In genomic region chr5:128696824-128697223, GRCm38 (mm10) we compare ENCODE assay signal across 17 mouse cellular contexts. TPM values are rescaled to one million over a fixed set of nuclear protein-coding genes. Genes with fewer than 3 reads are reported as not detected.
DNase-seq lines count a peak whose midpoint lies in the region; ATAC-seq and TF ChIP-seq lines count a peak whose summit lies in the region.
"Had no signal": no experiment of that assay in that cellular context is flagged by ENCODE, and none has a peak within 500 bp of the region (broad histone marks: within the 10 kb centered on the region; RNA-seq: fewer than 3 reads in every experiment).

No protein-coding gene starts in this region.

- H3K36me3 ChIP-seq in kidney, embryonic 16.5 days (ENCODE audit: insufficient read depth, low read length): no peaks in the 10 kb centered on the region
- H3K36me3 ChIP-seq in kidney, adult 2 months (ENCODE audit: control insufficient read depth, insufficient read depth, low read length): no peaks in the 10 kb centered on the region
- H3K36me3 ChIP-seq in hindbrain, embryonic 12.5 days: no peaks in the 10 kb centered on the region
- H3K36me3 ChIP-seq in limb, embryonic 12.5 days: no peaks in the 10 kb centered on the region
- no peaks in the 10 kb centered on the region for H3K36me3 ChIP-seq in neural tube, embryonic 14.5 days (ENCODE audit: control insufficient read depth, insufficient read depth, low read length)
- H3K36me3 ChIP-seq: heart, embryonic 13.5 days; limb, embryonic 15.5 days had no signal

- H3K4me3 ChIP-seq in kidney, embryonic 16.5 days (ENCODE audit: low read length): peak overlapping the region; percentile 15; the same call in 1 of the 2 replicates
- H3K4me3 ChIP-seq in kidney, adult 2 months (ENCODE audit: insufficient read depth, low read depth, low read length): no peak overlapping the region
- no peak overlapping the region for H3K4me3 ChIP-seq in hindbrain, embryonic 12.5 days
- H3K4me3 ChIP-seq in limb, embryonic 12.5 days (replicated peaks): 0 out of 2 replicates have a peak overlapping the region, but pooled peaks have one; percentile 7
- H3K4me3 ChIP-seq in neural tube, embryonic 14.5 days (ENCODE audit: low read depth, low read length): no peak overlapping the region
- H3K4me3 ChIP-seq: heart, embryonic 13.5 days; limb, embryonic 15.5 days had no signal

- H3K4me1 ChIP-seq in kidney, embryonic 16.5 days (ENCODE audit: insufficient read depth, low read length): no peaks in the 10 kb centered on the region
- no peaks in the 10 kb centered on the region for H3K4me1 ChIP-seq in kidney, adult 2 months (ENCODE audit: control insufficient read depth, insufficient read depth, low read length)
- H3K4me1 ChIP-seq in hindbrain, embryonic 12.5 days: peaks cover 8% of the 10 kb centered on the region
- H3K4me1 ChIP-seq in limb, embryonic 12.5 days (replicated peaks): peaks cover 23% of the 10 kb centered on the region
- H3K4me1 ChIP-seq in neural tube, embryonic 14.5 days (ENCODE audit: control insufficient read depth, insufficient read depth, low read length): peaks cover 4% of the 10 kb centered on the region; the same call in 1 of the 2 replicates

- H3K9ac ChIP-seq in kidney, embryonic 16.5 days (replicated peaks; ENCODE audit: low read length): no peak overlapping the region
- no peak overlapping the region for H3K9ac ChIP-seq in hindbrain, embryonic 12.5 days
- H3K9ac ChIP-seq in limb, embryonic 12.5 days (replicated peaks): no peak overlapping the region
- no peak overlapping the region for H3K9ac ChIP-seq in neural tube, embryonic 14.5 days (replicated peaks; ENCODE audit: low read depth, low read length)
- H3K9ac ChIP-seq: forebrain, postnatal 0 days; heart, embryonic 13.5 days; limb, embryonic 15.5 days; lung, embryonic 14.5 days had no signal

- 27% methylated on average over 10 of the region's 10 CpGs for WGBS in kidney, embryonic 16.5 days
- WGBS in kidney, adult 2 months: 31% methylated on average over 10 of the region's 10 CpGs
- 34% methylated on average over 10 of the region's 10 CpGs for WGBS in hindbrain, embryonic 12.5 days
- WGBS in limb, embryonic 12.5 days: 15% methylated on average over 10 of the region's 10 CpGs
- 29% methylated on average over 10 of the region's 10 CpGs for WGBS in neural tube, embryonic 14.5 days

- H3K27ac ChIP-seq in kidney, embryonic 16.5 days (ENCODE audit: low read length): no peak overlapping the region
- H3K27ac ChIP-seq in kidney, adult 2 months (ENCODE audit: insufficient read depth, low read depth, low read length): no peak overlapping the region
- H3K27ac ChIP-seq in hindbrain, embryonic 12.5 days: no peak overlapping the region
- peak overlapping the region; percentile 19; the same call in 1 of the 2 replicates for H3K27ac ChIP-seq in limb, embryonic 12.5 days
- no peak overlapping the region for H3K27ac ChIP-seq in neural tube, embryonic 14.5 days (ENCODE audit: low read depth, low read length)
- H3K27ac ChIP-seq: heart, embryonic 13.5 days; limb, embryonic 15.5 days had no signal

- peaks cover 8% of the 10 kb centered on the region for H3K27me3 ChIP-seq in kidney, embryonic 16.5 days (ENCODE audit: insufficient read depth, low read length)
- no peaks in the 10 kb centered on the region for H3K27me3 ChIP-seq in kidney, adult 2 months (replicated peaks; ENCODE audit: control insufficient read depth, insufficient read depth, low read length)
- peaks cover 6% of the 10 kb centered on the region for H3K27me3 ChIP-seq in hindbrain, embryonic 12.5 days
- H3K27me3 ChIP-seq in limb, embryonic 12.5 days: peaks cover 12% of the 10 kb centered on the region
- no peaks in the 10 kb centered on the region for H3K27me3 ChIP-seq in neural tube, embryonic 14.5 days (ENCODE audit: control insufficient read depth, insufficient read depth, low read length)
- H3K27me3 ChIP-seq: heart, embryonic 13.5 days had no signal

- TF ChIP-seq CTCF in kidney, adult 2 months (conservative IDR thresholded peaks at IDR 0.05; ENCODE audit: insufficient read depth, insufficient read length, low read depth, low read length): no peak

- no peak for DNase-seq in kidney, adult 2 months
- DNase-seq in adrenal gland, adult 8-10 months: no peak
- DNase-seq in cerebellum, postnatal 4 days (ENCODE audit: low spot score in 2 of 2): no peak
- DNase-seq: adrenal gland, postnatal 25 days; cerebellum, postnatal 14 days; forebrain, postnatal 0 days; gastrocnemius, postnatal 36 days; layer of hippocampus, postnatal 36 days; lung, embryonic 14.5 days had no signal

- H3K9me3 ChIP-seq in kidney, embryonic 16.5 days (ENCODE audit: low read length): no peaks in the 10 kb centered on the region
- no peaks in the 10 kb centered on the region for H3K9me3 ChIP-seq in hindbrain, embryonic 12.5 days (replicated peaks)
- no peaks in the 10 kb centered on the region for H3K9me3 ChIP-seq in limb, embryonic 12.5 days
- no peaks in the 10 kb centered on the region for H3K9me3 ChIP-seq in neural tube, embryonic 14.5 days (ENCODE audit: control insufficient read depth, low read length)
- H3K9me3 ChIP-seq: heart, embryonic 13.5 days; limb, embryonic 15.5 days had no signal

- no peak for TF ChIP-seq POLR2A in kidney, adult 2 months (IDR thresholded peaks at IDR 0.05; ENCODE audit: low read depth, low read length)

- H3K4me2 ChIP-seq in kidney, embryonic 16.5 days (replicated peaks; ENCODE audit: low read depth, low read length): peak overlapping the region; percentile 23
- H3K4me2 ChIP-seq in hindbrain, embryonic 12.5 days (replicated peaks): peak overlapping the region; percentile 19; the same call in 1 of the 2 replicates
- H3K4me2 ChIP-seq in limb, embryonic 12.5 days: peak overlapping the region; percentile 45
- H3K4me2 ChIP-seq in neural tube, embryonic 14.5 days (ENCODE audit: low read depth, low read length): 0 out of 2 replicates have a peak overlapping the region, but pooled peaks have one; percentile 21
- H3K4me2 ChIP-seq: heart, embryonic 13.5 days; limb, embryonic 15.5 days; lung, embryonic 14.5 days had no signal

- no peak for ATAC-seq in kidney, embryonic 16.5 days (ENCODE audit: low FRiP score, low TSS enrichment)
- ATAC-seq in hindbrain, embryonic 12.5 days (ENCODE audit: low FRiP score): no peak
- no peak for ATAC-seq in limb, embryonic 12.5 days (ENCODE audit: insufficient number of reproducible peaks, insufficient read depth, low FRiP score, low TSS enrichment, low read depth)
- no peak for ATAC-seq in neural tube, embryonic 14.5 days (ENCODE audit: low read depth)
- ATAC-seq: forebrain, postnatal 0 days had no signal

RNA-seq across cellular contexts. Expression of gene Piwil1, which starts 5.5 kb away (rescaled TPM):
- 0.05 TPM in 1 of 2 replicates, not detected in the other for polyA plus RNA-seq in kidney, embryonic 16.5 days (2015; fragmentation: Nextera tagmentation; extraction: Ambion mirVana)
- polyA plus RNA-seq in kidney, adult 2 months (2012; rRNA removed): 0.03 and 0.06 TPM in 2 replicates
- polyA plus RNA-seq in hindbrain, embryonic 12.5 days (2016; fragmentation: Nextera tagmentation; extraction: Ambion mirVana): 0.15 and 0.17 TPM in 2 replicates
- polyA plus RNA-seq in limb, embryonic 12.5 days (2016; fragmentation: Nextera tagmentation; extraction: Ambion mirVana): not detected in 2 replicates
- polyA plus RNA-seq in neural tube, embryonic 14.5 days (2014; fragmentation: Nextera tagmentation; extraction: Ambion mirVana): 0.17 and 0.19 TPM in 2 replicates
- total RNA-seq in adrenal gland, adult 8-10 months (2022): not detected
- total RNA-seq: adrenal gland, postnatal 25 days; gastrocnemius, postnatal 36 days; layer of hippocampus, postnatal 36 days; megakaryocyte, adult 5-6 weeks; MEL had no signal
- polyA plus RNA-seq: heart, embryonic 13.5 days; limb, embryonic 15.5 days; lung, embryonic 14.5 days had no signal

Comparison
In these comparisons a context has a peak if more than half of its experiments do, and no peak if none do; other contexts are left out.
1. H3K4me3 ChIP-seq: peak in kidney, embryonic 16.5 days (single experiment) and limb, embryonic 12.5 days (single experiment); none in kidney, adult 2 months (single experiment), hindbrain, embryonic 12.5 days (single experiment) and neural tube, embryonic 14.5 days (single experiment).
2. Peak in every context shown above with its lines, with median percentiles within 50 percentile points of each other: H3K4me2 ChIP-seq.